Mouse (Mus musculus) T-cell, adult 2 months (primary cell): ENCODE results near the gene Aes.
A peak's percentile ranks its signal among the peaks of the same experiment; 100 is the strongest.

Experiments used
- DNase-seq: peaks from one replicate; pipeline ENCODE4 v3.0.0; 2022; ENCODE audit warnings: low spot score

Gene Aes

DNA sequence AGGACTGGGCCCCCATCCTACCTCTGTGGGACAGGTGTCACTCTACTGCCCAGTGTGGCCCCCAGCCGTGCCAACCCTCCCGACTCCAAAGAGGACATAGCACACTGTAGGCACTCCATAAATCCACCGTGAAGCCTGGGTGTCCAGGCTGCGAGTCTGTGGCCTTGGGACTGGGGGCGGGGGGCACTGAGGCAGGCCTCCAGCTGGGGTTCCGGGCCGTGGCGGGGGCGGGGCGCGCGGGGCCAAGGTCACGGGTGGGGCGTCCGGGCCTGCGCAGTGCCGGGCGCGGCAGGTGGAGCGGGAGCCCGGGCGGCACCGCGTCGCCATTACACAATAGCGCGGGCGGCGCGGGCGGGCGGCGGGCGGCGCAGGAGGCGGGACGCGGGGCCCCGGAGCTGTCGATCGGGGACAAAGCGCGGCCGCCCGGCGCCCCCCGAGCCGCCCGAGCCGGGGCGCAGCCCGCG, at the start of gene Aes:
TSS of gene Aes (plus strand) at position 326 of the 464 bp plus-strand sequence.
- DNase-seq: peak; percentile 74

DNA sequence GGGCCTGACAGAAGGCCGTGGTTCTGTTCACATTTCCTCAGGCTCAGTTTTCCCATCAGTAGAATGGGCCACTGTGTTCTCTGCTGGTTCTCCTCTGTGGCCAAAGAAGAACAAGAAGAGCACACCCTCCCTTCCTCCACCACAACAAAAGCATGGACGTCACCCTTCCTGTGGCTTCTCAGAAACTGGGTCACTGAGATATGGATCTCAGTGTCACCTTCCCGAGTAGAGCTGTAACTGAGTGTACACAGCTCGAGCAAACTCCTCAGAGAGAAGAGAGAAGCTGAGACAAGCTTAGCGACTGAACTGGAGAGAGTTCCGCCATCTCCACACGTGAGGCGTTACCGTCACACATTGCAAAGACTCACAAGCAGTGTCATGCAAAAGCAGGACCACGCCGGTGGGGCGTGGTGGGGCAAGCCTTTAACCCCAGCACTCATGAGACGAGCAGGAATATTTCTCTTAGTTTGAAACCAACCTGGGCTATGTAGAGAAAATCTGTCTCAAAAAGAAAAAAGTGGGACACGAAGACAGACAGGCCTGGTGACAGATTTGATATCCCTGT, 49.0 kb upstream of the Aes start:
- DNase-seq: peak; percentile 78

DNA sequence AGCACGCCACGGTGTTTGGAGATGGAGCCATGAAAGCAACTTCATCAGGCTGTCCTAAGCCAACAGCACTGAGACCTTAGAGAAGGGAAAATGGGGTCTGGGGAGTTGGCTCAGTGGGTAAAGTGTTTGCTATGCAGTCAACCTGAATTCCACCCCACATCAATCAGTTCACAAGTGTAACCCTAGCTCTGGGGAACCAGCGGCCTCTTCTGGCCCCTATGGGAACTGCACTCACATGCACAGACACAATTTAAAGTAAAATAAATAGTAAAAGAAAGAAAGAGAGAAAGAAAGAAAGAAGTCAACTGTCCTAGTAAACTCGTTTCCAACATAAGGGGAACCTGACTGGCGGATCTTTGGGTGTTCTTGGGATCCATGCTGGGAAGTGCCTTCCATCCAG, 45.5 kb upstream of the Aes start:
- DNase-seq: no peak

DNA sequence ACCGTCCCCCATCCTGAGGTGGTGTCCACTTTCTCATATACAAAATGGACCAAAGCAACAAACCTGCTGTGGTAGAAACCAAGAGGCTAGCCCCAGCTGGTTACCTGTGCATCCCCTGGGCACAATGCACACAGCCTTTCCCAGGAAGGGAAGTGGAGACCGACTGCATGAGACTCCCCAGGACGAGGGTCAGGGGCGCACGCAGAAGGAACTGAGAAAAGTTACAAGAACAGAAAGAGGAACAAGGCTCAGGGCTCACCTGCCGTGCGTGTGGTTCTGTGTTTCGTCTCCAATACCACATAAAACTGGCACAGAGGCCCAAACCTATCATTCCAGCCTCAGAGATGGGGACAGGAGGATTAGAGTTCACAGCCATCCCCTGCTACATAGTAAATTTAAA, 42.1 kb upstream of the Aes start:
- no peak for DNase-seq

DNA sequence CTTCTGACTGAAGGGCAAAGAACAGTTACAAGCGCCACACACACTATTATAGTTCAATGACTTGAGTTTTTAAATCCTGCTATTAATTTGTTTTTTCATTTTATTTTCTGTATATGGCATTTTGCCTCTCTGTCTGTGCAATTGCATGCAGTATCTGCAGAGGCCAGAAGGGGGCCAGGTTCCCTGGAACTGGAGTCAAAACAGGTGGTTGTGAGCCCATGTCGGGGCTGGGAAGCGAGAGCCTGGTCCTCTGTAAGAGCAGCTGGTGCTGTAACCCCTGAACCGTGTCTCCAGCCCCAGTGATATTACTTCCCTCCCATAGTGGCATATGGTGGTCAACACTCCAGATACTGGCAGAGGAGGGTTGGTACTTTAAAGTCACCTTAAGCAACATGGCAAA, 40.7 kb upstream of the Aes start:
- DNase-seq: peak; percentile 76

DNA sequence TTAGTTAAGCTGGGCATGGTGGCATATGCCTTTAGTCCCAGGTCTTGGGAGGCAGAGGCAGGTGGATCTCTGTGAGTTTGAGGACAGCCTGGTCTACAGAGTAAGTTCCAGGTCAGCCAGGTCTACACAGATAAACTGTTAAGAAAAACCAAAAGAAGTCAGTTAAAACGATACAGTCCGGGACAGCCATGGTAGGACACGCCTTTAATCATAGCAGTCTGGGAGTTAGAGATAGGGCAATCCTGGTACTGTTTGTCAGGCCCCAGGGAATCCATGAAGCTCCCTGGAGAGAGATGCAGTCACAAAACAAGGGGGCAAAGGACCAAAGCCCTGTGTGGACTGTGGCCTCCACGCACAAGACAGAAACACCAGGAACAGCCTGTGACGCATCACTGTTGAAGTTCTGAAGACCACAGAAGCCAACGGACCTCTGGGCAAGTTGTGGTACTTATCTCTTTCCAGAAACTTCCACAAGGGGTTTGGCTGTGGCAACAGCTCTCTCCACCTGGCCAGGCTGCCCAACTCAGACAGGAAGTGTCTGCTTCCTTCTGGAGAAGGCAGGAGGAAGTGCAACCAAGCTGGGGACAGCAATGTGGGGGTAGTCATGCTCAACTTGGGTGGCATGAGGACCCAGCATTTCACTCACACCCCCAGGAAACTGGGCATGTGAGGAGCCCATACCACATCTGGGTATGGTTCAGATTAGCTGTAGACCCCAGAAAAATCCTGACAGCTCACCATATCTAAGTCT, 39.9 kb upstream of the Aes start:
- no peak for DNase-seq

DNA sequence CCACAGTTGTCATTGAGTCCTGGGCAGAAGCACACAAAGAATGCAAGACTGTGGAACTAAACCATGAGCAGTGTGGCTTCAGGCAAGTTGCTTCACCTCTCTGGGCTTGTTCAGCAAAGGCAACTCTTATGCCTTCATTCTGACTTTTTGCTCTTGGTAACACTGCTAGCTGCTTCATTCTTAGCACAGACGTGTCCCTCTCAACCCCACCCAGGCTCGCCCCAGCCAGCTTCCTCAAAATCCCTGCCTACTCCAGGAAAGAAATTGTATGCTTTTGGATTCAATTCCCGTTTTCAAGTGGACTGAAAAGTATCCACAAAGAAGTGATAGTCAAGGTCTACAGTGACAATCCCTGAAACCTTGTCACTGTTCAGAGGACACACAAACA, 39.3 kb upstream of the Aes start:
- no peak for DNase-seq

DNA sequence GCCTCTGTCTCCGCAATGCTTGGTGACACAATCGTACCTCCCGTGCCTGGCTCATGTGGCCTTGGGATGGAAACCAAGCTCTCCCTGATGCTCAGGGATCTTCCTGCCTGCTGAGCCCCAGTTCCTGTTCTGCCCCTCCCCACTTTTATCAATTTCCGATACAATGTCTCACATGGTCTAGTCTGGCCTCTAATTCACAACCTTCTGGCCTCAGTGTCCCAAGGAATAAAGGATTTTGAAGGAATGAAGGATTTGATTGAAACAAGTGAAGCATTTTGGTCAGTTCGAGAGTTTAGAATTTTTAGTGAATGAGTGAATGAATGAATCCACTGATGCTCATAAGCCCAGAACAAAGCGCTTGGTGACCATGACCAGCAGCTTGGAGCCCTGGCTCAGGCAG, 36.1 kb upstream of the Aes start:
- no peak for DNase-seq

DNA sequence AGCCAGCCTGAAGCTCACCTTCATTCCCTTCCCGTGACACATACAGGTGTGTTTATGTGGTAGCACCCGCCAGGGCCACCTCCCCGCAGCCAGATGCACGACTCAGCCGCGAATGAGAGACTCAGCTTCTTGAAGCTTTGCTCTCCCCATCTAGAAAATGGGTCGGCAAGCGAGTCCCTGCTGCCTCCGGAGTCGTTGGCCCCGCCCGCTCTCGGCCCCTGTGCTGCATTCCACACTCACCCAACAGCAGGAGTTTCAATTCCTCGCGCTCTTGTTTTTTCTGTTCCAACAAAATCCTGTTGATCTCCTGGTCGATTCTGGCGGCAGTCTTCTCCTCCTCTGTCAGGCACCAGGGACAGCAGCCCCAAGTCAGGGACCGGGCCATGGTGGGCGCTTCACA, 35.7 kb upstream of the Aes start:
- no peak for DNase-seq

DNA sequence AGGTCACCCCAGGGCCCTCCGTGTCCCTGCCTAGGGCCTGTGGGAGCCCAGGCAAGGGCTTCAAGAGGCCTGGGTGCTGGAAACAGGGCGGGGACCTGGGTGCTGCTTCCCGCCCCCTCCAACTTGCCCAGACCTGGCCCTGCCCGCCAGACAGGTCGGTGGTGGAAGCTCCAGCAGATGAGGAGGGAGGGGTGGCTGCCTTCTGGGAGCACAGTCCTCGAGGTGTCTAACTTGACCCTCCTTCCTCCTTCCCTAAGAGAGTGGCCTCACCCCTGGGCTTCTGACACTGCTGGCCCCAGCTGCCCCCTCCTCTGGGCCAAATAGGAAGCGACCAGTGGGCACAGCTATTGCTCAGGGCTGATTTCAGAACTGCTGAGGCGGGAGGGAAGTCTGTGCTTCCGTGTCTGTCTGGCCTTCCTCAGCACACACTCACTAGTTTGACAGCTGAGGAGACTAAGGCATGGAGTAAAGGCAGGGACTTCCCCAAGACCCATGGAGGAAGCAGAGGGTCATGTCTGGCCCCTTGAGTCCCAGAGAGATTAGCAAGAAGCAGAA, 35.2 kb upstream of the Aes start, which contains the start of gene Gna15:
TSS of gene Gna15 (minus strand) at position 175 of the 555 bp plus-strand sequence.
- DNase-seq: no peak

DNA sequence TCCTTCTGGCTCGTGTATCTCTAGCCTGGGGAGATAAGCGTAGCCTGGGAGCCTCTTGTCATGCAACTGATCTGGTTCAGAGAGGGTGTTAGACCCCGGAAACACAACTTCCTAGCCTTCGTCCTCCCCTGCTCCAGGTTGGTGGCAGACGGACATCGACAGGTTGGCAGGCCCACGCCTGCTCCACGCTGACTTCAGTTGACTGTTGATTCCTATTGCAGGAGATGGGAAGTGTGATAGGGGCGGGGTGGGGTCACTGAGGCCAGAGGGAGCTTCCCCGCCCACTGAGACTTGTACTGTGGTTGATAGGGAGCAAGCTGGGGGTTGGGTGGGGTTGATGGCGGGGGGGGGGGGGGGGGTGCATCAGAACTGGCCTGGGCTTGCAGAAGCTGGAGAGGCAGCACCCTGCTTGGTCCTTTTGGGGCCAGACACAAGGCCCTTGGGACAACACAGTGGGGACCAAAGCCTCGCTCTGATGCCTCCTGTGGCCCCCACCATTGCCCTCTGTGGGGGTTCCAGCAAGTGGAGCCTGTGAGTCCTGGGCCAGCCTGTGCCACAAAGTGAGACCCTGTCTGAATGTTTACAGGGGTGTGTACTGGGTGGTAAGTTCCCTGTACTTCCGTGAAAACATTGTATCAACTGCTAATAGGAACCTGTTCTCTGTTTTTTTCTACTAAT, 34.1 kb upstream of the Aes start:
- DNase-seq: no peak

DNA sequence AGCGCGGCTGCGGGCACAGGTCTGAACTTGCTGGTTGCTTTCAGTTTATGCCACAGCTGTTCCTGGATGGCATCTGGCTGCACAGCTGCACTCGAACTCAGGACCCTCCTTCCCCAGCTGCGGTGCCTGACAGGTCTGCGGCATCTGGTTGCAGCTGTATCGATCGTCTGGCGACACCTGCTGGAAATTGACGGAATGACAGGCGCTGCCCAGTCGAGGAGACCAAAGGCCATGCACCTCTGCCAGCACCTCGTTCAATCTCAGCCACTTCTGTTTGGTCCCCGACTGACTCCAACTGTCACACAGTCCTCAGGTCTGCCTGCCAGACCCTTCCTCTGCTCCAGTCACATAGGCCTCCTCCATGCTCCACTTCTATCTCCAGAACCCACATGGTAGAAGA, 32.5 kb upstream of the Aes start:
- DNase-seq: peak; percentile 84

DNA sequence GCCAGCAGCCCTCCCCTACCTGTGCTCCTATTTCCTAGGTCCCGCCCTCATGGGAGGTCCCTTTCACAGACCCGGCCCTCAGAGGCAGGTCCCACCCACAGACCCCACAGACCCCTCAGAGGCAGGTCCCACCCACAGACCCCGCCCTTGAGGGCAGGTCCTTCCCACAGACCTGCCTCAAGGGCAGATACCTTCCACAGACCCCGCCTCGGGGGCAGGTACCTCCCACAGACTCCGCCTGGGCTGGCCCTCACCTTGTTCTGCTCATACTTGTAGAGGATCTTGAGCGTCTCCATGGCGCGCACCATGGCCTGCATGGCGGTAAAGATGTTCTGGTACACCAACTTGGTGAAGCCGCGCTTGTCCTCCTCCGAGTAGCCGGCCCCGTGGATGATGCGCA, 24.5 kb upstream of the Aes start:
- no peak for DNase-seq

DNA sequence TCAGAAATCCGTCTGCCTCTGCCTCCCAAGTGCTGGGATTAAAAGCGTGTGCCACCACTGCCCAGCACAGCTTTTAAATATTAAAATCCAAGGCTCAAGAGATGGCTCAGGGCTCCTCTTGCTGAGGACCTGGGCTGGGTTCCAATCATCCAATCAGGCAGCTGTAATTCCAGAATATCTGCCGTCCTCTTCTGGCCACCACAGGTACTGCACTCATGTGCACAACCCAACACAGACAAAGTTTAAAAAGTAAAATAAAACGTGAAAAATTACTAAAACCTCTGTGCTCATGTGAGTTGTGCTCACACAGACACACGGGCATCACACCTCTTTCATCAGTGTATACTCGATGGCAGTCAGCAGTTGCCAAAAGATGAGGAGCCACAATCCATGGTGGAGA, 22.6 kb upstream of the Aes start:
- DNase-seq: no peak

DNA sequence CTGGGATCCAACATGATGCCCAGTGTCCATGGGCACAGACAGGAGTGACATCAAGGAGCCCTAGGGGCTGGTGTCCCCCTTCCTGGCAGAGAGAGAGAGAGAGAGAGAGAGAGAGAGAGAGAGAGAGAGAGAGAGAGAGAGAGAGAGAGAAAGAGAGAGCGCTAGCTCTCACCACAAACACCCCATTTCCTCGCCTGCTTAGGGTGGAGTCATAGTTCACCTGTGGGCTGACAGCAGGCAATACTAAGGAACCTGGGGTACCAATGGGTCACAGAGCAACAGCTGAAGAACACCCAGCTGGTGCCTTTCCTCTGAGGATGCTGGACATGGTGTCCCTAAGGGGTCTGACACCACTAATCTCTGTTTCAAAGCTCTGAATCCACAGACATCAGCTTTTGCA, 21.9 kb upstream of the Aes start:
- no peak for DNase-seq

DNA sequence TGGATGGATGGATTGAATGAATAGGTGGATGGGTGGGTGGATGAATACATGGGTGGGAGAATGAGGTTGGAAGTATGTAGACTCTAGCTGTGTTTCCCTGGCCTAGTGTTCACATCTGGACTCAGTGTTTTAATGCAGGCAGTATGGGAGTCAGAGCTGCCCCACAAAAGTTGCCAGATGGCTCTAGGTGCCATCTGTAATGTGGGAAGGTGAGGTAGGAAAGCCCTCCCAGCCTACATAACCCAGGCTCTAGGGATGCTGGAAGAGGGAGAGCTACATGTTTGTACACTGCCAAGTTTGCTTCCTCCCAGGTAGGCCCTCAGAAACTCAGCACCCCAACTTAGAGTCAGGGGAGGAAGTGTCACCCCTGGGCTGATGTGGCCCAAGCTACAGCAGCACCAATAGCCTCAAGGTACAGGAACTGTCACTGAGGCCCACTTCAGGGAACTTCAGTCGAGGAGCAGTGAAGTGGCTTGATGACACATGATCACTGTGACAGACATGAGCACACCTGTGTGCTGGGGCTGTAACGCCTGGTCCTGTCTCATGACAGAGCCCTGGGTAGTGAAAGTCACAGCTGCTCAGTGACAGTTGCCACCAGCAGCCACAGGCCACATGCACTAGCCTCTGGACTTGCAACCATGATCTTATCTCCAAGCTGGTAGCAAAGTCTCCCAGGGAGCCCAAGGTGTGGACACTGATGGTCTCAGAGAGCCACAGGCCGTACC, 20.8 kb upstream of the Aes start:
- DNase-seq: no peak

DNA sequence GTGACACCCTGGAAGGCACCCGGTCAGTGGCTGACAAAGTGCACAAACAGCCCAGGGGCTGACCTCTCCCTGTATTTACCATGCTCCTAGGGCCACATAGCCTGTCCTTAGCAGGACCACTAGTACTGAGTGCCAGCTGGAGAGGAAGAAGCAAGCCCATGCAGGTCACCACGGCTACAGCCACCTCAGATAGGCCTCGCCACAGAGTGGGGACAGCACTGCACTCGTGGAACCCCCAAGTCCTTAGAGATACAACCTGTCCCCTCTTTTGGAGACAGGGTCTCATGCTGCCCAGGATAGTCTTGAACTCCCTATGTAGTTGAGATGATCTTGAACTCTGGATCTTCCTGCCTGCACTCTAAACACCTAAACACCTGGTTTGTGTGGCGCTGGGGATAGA, 17.9 kb upstream of the Aes start:
- DNase-seq: no peak

DNA sequence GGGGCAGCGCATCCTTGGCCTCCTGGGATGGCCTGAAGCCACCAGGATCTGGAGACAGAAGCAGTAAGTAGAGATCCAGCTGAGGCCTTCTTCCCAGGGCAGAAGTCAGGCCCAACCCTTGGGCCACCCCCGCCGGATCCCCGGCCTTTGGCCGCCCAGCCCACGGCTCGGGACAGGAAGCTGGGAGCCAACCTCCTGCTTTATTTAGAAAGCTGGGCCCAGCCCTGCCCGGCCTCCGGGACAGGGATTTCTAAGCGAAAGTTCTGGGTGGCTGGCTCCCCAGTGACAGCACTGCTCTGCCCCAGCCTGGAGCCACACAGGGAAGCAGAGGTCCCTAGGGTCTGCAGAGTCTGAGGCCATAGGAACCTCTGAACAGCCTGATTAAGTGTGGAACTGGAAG, 17.5 kb upstream of the Aes start:
- no peak for DNase-seq

DNA sequence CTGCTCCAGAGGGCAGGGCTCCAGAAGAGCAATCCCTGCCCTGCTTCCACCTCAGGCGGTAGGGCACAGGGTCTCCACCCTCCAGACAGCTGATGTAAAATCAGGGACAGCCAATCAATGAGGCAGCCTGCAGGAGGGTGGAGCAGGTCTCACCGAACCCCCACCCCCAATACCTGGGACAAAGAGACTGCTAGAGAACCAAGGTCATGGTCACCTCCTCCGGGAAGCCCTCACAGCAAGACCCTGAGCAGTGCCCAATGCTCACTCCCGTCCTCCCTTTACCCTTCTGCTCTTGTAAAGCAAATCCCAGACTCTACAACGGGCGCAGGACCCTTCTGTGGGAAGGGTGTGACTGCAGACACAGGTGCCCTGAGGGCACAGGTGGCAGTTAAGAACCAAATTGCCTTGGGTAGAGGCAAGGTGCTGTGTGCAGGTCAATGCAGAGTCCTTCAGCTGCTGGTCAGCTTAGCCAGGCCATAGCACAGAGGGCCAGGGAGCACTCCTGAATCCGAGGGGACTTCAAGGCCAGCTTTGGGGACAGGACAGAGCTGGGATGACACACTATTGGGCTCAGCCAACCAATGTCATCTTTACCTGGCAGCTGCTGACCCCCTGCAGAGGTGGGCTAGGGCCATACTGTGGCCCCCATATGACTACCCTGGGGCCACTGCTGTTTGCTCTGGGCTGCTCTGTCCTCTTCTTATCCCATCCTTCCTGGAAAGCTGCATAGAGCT, 16.4 kb upstream of the Aes start:
- DNase-seq: no peak

DNA sequence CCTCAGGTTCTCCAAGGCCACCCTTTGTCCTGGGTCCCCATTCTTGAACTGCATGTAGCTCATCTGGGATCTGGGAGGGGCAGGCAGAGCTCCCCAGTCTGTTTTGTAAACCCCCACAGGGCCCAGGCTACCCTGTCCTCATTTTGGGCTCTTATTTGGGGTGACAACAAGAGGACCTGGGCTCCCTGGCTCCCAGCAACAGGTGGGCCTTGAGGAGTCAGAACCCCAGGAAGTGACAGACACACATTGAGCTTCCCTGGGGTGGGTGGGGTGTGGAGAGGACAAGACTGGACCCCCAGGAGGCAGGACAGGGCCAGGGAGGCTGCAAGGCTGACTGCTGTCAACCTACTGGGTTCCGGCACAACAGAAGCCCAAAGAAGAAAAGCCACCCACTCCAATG, 15.7 kb upstream of the Aes start:
- DNase-seq: no peak

DNA sequence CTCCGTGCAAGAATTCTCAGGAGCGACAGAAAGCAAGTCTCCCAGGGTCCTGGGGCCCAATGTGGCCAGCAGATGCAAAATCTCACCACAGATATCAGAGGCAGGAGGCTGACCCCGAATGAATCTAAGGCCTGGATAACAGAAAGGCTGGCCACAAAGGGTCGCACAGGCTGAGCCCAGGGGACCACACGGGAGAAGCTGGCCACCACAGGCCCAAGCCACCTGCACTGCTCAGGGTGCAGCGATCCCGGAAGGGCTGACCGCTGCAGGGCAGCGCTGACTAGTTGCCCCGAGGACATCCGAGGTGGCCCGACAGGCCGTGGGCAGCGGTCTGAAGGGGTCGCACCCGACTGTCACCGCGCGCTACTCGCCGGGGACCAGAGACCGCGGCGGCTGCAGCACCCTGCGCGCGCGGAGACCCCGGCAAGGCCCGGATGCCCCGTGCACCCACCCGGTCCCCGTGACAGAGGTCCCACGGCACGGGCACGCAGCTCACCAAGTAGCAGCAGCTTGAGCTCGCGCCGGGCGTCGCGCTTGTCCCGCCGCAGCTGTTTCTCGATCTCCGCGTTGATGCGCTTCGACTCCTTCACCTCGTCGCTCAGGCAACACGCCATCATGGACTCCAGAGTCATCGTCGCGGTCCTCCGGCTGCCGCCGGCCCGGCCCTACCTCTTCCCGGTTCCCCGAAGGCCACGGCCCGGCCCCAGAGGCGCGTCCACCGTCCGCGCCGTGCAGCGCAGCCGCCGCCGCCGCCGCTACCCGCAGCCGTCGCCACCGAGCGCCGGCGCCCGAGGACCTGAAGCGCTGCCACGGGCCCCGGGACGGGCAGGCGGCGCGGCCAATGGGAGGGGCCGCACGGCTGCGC, 14.8 kb upstream of the Aes start:
- DNase-seq: no peak
